ENCODE assay signal across 9 mouse cellular contexts in genomic region chr19:17467556-17468211, GRCm38 (mm10).
DNase-seq lines count a peak whose midpoint lies in the region; ATAC-seq and TF ChIP-seq lines count a peak whose summit lies in the region.
"Had no signal": no experiment of that assay in that cellular context is flagged by ENCODE, and none has a peak within 500 bp of the region (broad histone marks: within the 10 kb centered on the region; RNA-seq: fewer than 3 reads in every experiment).

No protein-coding gene starts in this region.

- H3K36me3 ChIP-seq in kidney, postnatal 0 days (ENCODE audit: insufficient read depth, low read length), result no peaks in the 10 kb centered on the region
- H3K36me3 ChIP-seq in midbrain, embryonic 14.5 days (ENCODE audit: control insufficient read depth, insufficient read depth, low read length), result no peaks in the 10 kb centered on the region
- H3K36me3 ChIP-seq: limb, embryonic 12.5 days had no signal

- H3K27ac ChIP-seq in kidney, postnatal 0 days, result no peak overlapping the region
- H3K27ac ChIP-seq in midbrain, embryonic 14.5 days (replicated peaks; ENCODE audit: low read depth, low read length), result no peak overlapping the region
- H3K27ac ChIP-seq: limb, embryonic 12.5 days had no signal

- ATAC-seq in frontal cortex, adult (ENCODE audit: low TSS enrichment), result peak; percentile 94
- ATAC-seq in kidney, postnatal 0 days (replicated peaks; ENCODE audit: low FRiP score, low read depth), result no peak
- peak; percentile 70; the same call in 1 of the 2 replicates for ATAC-seq in midbrain, embryonic 14.5 days (ENCODE audit: low FRiP score, low TSS enrichment)
- ATAC-seq in granulocyte monocyte progenitor cell, adult 5-6 weeks (replicated peaks; ENCODE audit: poor library complexity, severe bottlenecking), result no peak

- H3K4me3 ChIP-seq in kidney, postnatal 0 days (replicated peaks; ENCODE audit: low read depth, low read length), result no peak overlapping the region
- no peak overlapping the region for H3K4me3 ChIP-seq in midbrain, embryonic 14.5 days (replicated peaks; ENCODE audit: low read depth, low read length)
- H3K4me3 ChIP-seq: limb, embryonic 12.5 days had no signal

- no peak for DNase-seq in frontal cortex, postnatal 25 days (ENCODE audit: low spot score in 2 of 2)
- DNase-seq in urinary bladder, postnatal 14 days (ENCODE audit: low spot score), result peak; percentile 20
- DNase-seq in urinary bladder, postnatal 25 days (ENCODE audit: low spot score), result no peak
- peak; percentile 88 for DNase-seq in kidney, postnatal 0 days (ENCODE audit: low spot score)
- DNase-seq in midbrain, embryonic 14.5 days, result peak; percentile 81
- no peak for DNase-seq in yolk sac, embryonic 10.5 days (ENCODE audit: low spot score)

- 49% methylated on average over 6 of the region's 6 CpGs for WGBS in kidney, postnatal 0 days
- 67% methylated on average over 6 of the region's 6 CpGs for WGBS in midbrain, embryonic 14.5 days

- peak; percentile 84 for TF ChIP-seq CTCF in kidney, postnatal 0 days (IDR thresholded peaks at IDR 0.05; ENCODE audit: low read depth)

- no peaks in the 10 kb centered on the region for H3K9me3 ChIP-seq in kidney, postnatal 0 days (replicated peaks; ENCODE audit: low read length)
- H3K9me3 ChIP-seq in midbrain, embryonic 14.5 days (ENCODE audit: control insufficient read depth, low read length), result no peaks in the 10 kb centered on the region

- no peaks in the 10 kb centered on the region for H3K4me1 ChIP-seq in kidney, postnatal 0 days (replicated peaks; ENCODE audit: insufficient read depth, low read length)
- no peaks in the 10 kb centered on the region for H3K4me1 ChIP-seq in midbrain, embryonic 14.5 days (ENCODE audit: control insufficient read depth, insufficient read depth, low read length)

- H3K9ac ChIP-seq in kidney, postnatal 0 days (ENCODE audit: low read depth, low read length), result no peak overlapping the region
- H3K9ac ChIP-seq in midbrain, embryonic 14.5 days (replicated peaks; ENCODE audit: low read length), result no peak overlapping the region
- H3K9ac ChIP-seq: limb, embryonic 12.5 days had no signal

- no peaks in the 10 kb centered on the region for H3K27me3 ChIP-seq in kidney, postnatal 0 days (ENCODE audit: insufficient read depth, low read length)
- H3K27me3 ChIP-seq in midbrain, embryonic 14.5 days (ENCODE audit: control insufficient read depth, insufficient read depth, low read length), result no peaks in the 10 kb centered on the region

- no peak overlapping the region for H3K4me2 ChIP-seq in kidney, postnatal 0 days (ENCODE audit: low read length)
- H3K4me2 ChIP-seq in midbrain, embryonic 14.5 days (ENCODE audit: low read length), result no peak overlapping the region
- H3K4me2 ChIP-seq: limb, embryonic 12.5 days had no signal

Comparison
In these comparisons a context has a peak if more than half of its experiments do, and no peak if none do; other contexts are left out.
1. DNase-seq: peak in urinary bladder, postnatal 14 days (single experiment), kidney, postnatal 0 days (single experiment) and midbrain, embryonic 14.5 days (single experiment); none in frontal cortex, postnatal 25 days (0 of 2), urinary bladder, postnatal 25 days (single experiment) and yolk sac, embryonic 10.5 days (single experiment).
2. ATAC-seq: peak in frontal cortex, adult (single experiment) and midbrain, embryonic 14.5 days (single experiment); none in kidney, postnatal 0 days (single experiment) and granulocyte monocyte progenitor cell, adult 5-6 weeks (single experiment).